Mouse (Mus musculus): ENCODE measurements around the gene Itga2.
A peak's percentile ranks its signal among the peaks of the same experiment; 100 is the strongest.

The Itga2 gene

GRCm38 (mm10) chr13:114876005-114876520, 55.8 kb downstream of the Itga2 start:
- no peak for DNase-seq

DNA sequence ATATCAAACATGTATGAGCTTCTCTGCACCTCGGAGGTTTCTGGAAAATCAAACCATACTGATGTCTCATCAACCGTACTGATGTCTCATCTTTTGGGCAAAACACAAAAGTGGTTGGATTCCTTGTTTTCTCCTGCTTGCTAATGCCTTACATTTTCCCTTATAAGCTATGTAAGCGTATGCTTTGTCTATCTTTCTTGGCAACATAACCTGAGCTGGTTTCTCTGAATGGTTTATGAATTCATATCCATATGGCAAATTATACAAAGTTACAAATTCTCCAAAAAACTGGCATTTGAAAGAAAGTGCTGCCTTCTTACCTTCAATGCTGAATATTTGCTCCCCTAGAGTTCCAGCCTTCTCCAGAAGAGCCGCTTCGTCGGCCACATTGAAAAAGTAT, 57.2 kb downstream of the Itga2 start:
- no peak for DNase-seq

GRCm38 (mm10) chr13:114857525-114857924, 74.4 kb downstream of the Itga2 start:
- no peak for DNase-seq

GRCm38 (mm10) chr13:114856269-114856627, 75.7 kb downstream of the Itga2 start:
- DNase-seq = no peak

DNA sequence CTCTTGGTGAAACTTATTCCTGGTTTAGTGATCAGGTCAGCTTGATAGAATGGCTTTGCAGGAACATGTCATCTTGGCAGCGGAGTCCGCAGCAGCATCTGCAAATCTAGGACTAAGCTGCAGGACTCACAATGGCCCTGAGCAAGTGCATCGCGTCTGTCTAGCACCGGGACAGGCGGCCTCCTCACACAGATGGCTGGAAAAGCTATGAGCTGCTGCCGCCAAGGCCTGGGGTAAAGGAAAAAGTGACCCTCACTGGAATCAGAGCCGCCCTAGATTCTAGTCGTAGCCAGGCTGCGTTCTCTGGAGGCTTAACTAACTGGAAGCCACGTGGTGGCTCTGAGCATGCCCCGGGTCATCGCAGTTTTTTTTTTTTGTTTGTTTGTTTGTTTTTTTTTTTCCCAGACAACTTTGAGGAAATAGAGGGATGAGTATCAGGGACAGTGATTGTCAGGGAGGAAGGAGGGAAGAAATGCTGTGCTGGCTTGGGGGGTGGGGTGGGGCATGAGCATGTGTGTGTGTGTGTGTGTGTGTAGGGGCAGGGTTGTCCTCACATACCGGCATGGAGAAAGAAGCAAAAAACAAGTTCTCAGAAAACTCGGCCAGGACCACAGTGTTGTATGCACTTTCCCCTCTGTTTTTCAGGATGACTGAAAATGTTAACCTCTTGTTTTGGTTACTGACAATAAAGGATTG, 76.2 kb downstream of the Itga2 start:
- no peak for DNase-seq

- no peak for DNase-seq
Measured at GRCm38 (mm10) chr13:114854428-114854827, 77.5 kb downstream of the Itga2 start.

DNA sequence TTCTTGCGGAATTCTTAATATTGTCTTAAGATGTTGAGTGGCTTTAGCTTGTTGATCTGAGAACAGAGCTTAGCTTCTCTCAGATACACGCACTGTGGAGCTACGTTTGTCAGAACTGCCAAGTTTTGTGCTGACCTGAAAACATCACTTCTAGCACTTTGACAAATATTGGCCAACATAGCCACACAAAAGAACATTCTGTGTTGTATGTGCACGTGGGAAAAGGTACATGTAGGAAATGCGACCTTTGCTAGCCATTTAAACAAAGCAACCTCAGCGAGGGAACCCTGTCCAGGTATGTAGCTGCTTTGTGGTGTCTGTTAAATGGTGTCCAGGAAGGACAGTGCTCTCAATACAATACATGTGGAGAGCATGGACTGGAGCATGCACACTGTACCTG, 77.9 kb downstream of the Itga2 start:
- DNase-seq = no peak

GRCm38 (mm10) chr13:114853152-114853551, 78.7 kb downstream of the Itga2 start:
- DNase-seq = no peak

- no peak for DNase-seq
Measured at GRCm38 (mm10) chr13:114852264-114853111, 79.4 kb downstream of the Itga2 start.

DNA sequence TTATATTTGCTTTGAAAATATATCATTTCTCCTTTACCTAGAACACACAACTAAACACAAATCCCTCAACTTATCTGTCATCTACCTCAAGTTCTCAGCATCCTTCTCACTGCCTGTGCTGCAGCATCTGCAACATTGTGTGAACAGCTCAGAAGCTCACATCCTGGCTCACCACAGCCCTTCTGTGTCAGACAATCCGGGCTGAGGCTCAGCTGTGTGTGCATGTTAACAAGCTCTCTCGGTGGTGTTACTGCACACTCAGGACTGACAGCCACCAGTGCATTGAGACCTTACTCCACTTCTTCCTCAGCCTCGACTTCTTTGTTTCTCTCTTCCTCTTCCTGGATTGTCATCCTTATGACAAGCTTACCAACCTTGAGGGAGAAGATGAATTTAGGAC, 83.0 kb downstream of the Itga2 start:
- no peak for DNase-seq

- DNase-seq = peak; percentile 18
Measured at GRCm38 (mm10) chr13:114845804-114846203, 86.1 kb downstream of the Itga2 start.

GRCm38 (mm10) chr13:114843318-114843717, 88.6 kb downstream of the Itga2 start:
- no peak for DNase-seq

- no peak for DNase-seq
Measured at GRCm38 (mm10) chr13:114840545-114840944, 91.4 kb downstream of the Itga2 start.

- DNase-seq = no peak
Measured at GRCm38 (mm10) chr13:114839098-114839497, 92.8 kb downstream of the Itga2 start.

- DNase-seq = peak; percentile 79
Measured at GRCm38 (mm10) chr13:114838535-114838990, 93.3 kb downstream of the Itga2 start.

- DNase-seq = no peak
Measured at GRCm38 (mm10) chr13:114837061-114837460, 94.8 kb downstream of the Itga2 start.

GRCm38 (mm10) chr13:114834580-114834979, 97.3 kb downstream of the Itga2 start:
- no peak for DNase-seq

GRCm38 (mm10) chr13:114833351-114833750, 98.5 kb downstream of the Itga2 start:
- DNase-seq = no peak

GRCm38 (mm10) chr13:114832761-114833160, 99.1 kb downstream of the Itga2 start:
- DNase-seq = no peak

GRCm38 (mm10) chr13:114831367-114831833, 100.5 kb downstream of the Itga2 start:
- DNase-seq = peak; percentile 41

DNA sequence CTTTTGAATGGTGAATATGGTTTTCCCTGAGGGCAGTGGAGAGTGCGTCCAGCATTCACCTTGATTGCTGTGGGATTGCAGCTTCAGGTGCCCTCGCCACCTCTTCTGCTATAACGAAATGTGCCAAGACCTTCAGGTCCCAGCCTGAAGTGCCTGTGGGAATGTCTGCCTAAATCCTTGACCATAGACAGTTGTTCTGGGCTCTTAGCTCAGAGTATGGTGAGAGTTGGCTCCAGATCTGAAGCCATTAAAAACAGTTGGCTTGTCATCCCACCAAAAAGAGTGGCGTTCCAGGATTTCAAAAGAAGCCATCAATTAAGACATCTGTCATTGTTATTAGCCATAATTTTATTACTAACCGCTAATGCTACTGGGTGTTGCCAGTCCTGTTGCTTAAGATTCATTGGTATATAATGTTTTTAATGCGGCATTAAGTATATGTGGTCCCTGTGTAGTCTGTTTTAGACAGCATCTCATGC, 106.5 kb downstream of the Itga2 start:
- no peak for DNase-seq

DNA sequence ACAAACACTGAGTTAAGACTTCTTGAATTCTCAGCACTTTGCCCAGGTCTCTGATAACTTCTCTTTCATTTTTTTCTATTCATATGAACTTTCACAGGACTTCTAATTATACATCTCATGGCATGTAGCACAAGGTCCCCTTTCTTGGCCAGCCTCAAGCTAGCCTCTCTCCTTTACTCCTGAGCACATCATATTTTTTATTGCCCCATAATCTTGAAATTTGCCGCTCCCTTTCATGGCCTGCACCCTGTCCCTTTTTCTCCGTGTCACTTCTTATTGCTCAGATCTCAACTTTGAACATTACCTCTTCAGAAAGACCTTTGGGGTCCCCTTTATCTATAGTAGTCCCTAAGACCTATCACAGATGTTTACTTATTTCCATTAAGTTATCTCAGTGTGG, 109.0 kb downstream of the Itga2 start:
- no peak for DNase-seq

DNA sequence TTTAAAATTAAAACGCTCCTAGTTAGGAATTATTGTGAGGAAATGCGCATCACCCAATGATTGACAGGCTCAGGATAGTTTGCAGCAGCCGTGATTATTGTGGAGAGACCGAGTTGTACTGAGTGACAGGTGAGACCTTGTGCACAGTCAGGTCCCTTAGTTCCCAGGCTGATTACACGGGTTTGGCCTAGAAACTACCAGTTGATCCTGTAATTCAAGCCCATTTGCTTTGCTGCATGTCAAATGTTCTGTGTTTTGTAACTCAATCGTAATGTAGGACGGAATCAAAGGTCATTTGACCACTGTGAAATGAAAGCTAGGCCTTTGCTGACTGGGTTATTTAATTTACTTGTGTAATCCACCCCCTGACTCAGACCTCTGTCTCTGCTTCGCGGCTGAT, 113.4 kb downstream of the Itga2 start:
- no peak for DNase-seq
